Mouse (Mus musculus) embryonic facial prominence, embryonic 14.5 days (tissue): ENCODE measurements at regions not wholly inside any gene's neighbourhood (a gene's known extent, or its start where the extent isn't known, plus 50 kb on each side); places are given as distances from the start of the nearest gene placed in this dataset.
"Not testable (repeated sequence)": the region's sequence is repeated elsewhere in the genome, so short reads cannot be mapped to it uniquely, and the experiment has no call there.

Source experiments
- ATAC-seq: fragments of 200-750 bp; cut with Nextera tagmentation; 2 replicates; pipeline ENCODE4 v1.8.0; 2017; ENCODE audit warnings: low read depth, moderate number of reproducible peaks, moderate TSS enrichment
- DNase-seq: peaks from one replicate; pipeline ENCODE4 v3.0.0-alpha.2; 2015; ENCODE audit warnings: low spot score
- H3K27ac ChIP-seq: fragments of 300-500 bp; sonication (generic); replicated peaks from 2 replicates; pipeline ENCODE4 v1.5.1; 2014; ENCODE audit warnings: low read depth, mild to moderate bottlenecking, low read length, moderate library complexity
- H3K27me3 ChIP-seq: fragments of 300-500 bp; sonication (generic); replicated peaks from 2 replicates; pipeline ENCODE4 v1.6.1; 2014; ENCODE audit warnings: low read length; ENCODE audit not compliant: control insufficient read depth, insufficient read depth
- H3K36me3 ChIP-seq: fragments of 300-500 bp; sonication (generic); 2 replicates; pipeline ENCODE4 v1.6.1; 2014; ENCODE audit warnings: low read length, mixed read lengths; ENCODE audit not compliant: control insufficient read depth, insufficient read depth
- H3K4me1 ChIP-seq: fragments of 300-500 bp; sonication (generic); 2 replicates; pipeline ENCODE4 v1.6.1; 2014; ENCODE audit warnings: antibody characterized with exemption, low read length; ENCODE audit not compliant: control insufficient read depth, insufficient read depth
- H3K4me2 ChIP-seq: fragments of 300-500 bp; sonication (generic); 2 replicates; pipeline ENCODE4 v1.6.1; 2014; ENCODE audit warnings: low read depth, mild to moderate bottlenecking, low read length, moderate library complexity, mixed read lengths
- H3K4me3 ChIP-seq: fragments of 300-500 bp; sonication (generic); 2 replicates; pipeline ENCODE4 v1.5.1; 2014; ENCODE audit warnings: low read depth, mild to moderate bottlenecking, low read length
- H3K9ac ChIP-seq: fragments of 300-500 bp; sonication (generic); 2 replicates; pipeline ENCODE4 v1.6.1; 2014; ENCODE audit warnings: low read depth, mild to moderate bottlenecking, low read length, moderate library complexity, mixed read lengths
- H3K9me3 ChIP-seq: fragments of 300-500 bp; sonication (generic); 2 replicates; pipeline ENCODE4 v1.6.1; 2016; ENCODE audit warnings: low read length; ENCODE audit not compliant: control insufficient read depth
- WGBS: fragments of 180-500 bp; shearing (Covaris S2); extraction: QIAGEN DNeasy Blood & Tissue Kit; methylation state at CpG from one replicate; pipeline ENCODE4 v1.1.7; 2014; 5-methylcytosine and 5-hydroxymethylcytosine counted together

DNA sequence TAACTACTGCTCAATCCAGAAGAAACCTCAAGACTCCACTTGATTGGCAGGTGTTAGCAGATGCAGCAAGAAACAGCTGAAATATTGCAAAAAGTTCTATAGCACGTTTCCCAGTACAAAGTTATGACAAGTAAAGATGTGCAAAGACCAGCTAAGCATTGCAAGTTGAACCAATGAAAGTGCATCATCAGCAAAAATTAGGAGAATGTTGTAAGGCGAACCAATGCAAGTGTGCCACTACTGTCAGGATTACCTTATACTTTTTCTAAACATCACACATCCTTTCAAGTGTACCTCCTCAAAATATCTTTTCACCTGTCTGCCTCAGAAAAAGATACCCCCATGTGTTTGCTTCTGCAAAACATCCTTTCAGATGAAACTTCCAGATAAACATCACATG lies 244.7 kb downstream of the Slco6d1 start:
- no peak overlapping the region for H3K9ac ChIP-seq
- no peak overlapping the region for H3K4me2 ChIP-seq
- H3K27ac ChIP-seq: no peak overlapping the region
- no peaks in the 10 kb centered on the region for H3K9me3 ChIP-seq
- no peak for ATAC-seq
- no peaks in the 10 kb centered on the region for H3K36me3 ChIP-seq
- no peak overlapping the region for H3K4me3 ChIP-seq
- no peaks in the 10 kb centered on the region for H3K27me3 ChIP-seq
- DNase-seq: no peak
- WGBS: 71% methylated on average over 2 of the region's 2 CpGs
- no peaks in the 10 kb centered on the region for H3K4me1 ChIP-seq

DNA sequence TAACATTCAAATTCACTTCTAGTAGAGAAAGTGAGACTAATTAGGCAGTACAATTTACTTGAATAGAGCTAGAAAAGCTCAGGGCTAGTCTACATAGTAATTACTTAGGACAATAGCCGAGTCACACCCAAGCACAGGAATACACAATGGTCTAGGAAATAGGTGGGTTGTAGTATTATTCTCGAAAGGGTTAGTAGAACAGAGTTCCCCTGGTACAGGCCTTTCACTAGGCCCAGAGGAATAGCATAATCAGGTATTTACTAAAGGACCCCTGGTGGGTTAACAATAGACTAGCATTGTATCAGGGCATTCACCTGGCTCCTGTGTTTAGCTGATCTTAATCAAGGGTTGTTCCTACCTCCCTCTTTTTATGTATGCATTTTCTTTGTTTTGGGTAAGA lies 246.5 kb downstream of the Slco6d1 start:
- H3K9ac ChIP-seq, H3K27ac ChIP-seq, H3K4me2 ChIP-seq, H3K4me1 ChIP-seq, H3K4me3 ChIP-seq, H3K27me3 ChIP-seq, H3K36me3 ChIP-seq, ATAC-seq, H3K9me3 ChIP-seq, DNase-seq: not testable (repeated sequence)
- WGBS: 69% methylated on average over 2 of the region's 2 CpGs

DNA sequence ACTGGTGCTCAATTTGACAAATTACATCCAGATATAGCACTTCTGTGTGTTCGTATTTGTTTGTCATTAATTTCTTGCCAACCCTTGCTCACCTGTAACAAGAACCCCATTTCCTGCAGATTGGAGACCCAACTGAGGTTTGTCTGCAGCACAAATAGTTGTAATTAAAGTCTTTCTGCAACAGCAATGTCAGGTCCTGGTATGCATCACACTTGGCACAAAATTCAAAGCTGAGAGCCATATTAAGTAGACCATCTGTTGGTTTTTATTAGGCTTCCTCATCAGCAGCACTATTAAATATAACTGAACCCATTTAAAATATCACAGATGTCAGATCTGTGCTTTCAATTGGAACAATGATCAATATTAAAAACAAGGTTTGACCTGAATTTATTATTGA lies 247.0 kb downstream of the Slco6d1 start:
- H3K9ac ChIP-seq: no peak overlapping the region
- no peak overlapping the region for H3K27ac ChIP-seq
- 68% methylated on average over 1 of the region's 1 CpGs for WGBS
- ATAC-seq (no peak), DNase-seq (peak; percentile 0)
- no peaks in the 10 kb centered on the region for H3K9me3 ChIP-seq
- H3K36me3 ChIP-seq: no peaks in the 10 kb centered on the region
- no peaks in the 10 kb centered on the region for H3K27me3 ChIP-seq
- H3K4me2 ChIP-seq: no peak overlapping the region
- no peaks in the 10 kb centered on the region for H3K4me1 ChIP-seq
- no peak overlapping the region for H3K4me3 ChIP-seq

DNA sequence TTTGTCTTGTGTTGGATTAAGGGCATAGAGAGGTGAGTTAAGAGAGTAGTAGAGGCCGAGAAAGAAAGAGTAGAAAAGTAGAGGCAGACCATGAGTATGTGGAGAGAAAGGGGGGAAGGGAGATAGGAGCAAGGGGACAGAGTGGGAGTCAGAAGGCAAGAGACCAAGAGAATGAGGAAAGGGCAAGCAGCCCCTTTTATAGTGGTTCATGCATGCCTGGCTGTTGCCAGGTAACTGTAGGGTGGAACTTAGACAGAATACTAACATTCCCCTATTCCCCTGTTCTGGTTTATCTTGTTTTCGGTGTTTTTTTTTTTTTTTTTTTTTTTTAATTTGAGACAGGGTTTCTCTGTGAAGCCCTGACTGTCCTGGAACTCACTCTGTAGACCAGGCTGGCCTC lies 247.7 kb downstream of the Slco6d1 start:
- no peak overlapping the region for H3K27ac ChIP-seq
- no peaks in the 10 kb centered on the region for H3K36me3 ChIP-seq
- no peak overlapping the region for H3K4me3 ChIP-seq
- H3K4me2 ChIP-seq: no peak overlapping the region
- H3K27me3 ChIP-seq: no peaks in the 10 kb centered on the region
- no peak overlapping the region for H3K9ac ChIP-seq
- H3K9me3 ChIP-seq: no peaks in the 10 kb centered on the region
- 66% methylated on average over 2 of the region's 2 CpGs for WGBS
- no peak for ATAC-seq
- H3K4me1 ChIP-seq: no peaks in the 10 kb centered on the region
- no peak for DNase-seq

DNA sequence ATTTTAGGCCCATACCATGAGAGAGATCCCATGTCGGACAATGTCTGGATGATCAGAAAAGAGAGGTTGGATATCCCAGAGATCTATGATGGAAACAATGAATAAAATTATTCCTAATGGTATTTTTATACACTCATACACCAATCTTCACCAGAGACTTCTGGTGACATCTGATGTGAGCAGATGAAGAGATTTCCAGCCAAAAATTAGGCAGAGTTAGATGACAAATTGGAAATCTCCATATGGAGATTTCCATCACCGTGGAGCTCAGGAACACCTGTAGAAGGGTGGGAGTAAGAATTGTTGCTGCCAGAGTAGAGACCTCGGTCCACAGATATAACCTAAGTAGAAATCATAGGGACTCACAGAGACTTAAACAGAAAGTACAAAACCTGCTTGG lies 257.8 kb downstream of the Slco6d1 start:
- no peak overlapping the region for H3K27ac ChIP-seq
- H3K9ac ChIP-seq: no peak overlapping the region
- 83% methylated on average over 3 of the region's 3 CpGs for WGBS
- no peaks in the 10 kb centered on the region for H3K4me1 ChIP-seq
- H3K9me3 ChIP-seq: no peaks in the 10 kb centered on the region
- no peaks in the 10 kb centered on the region for H3K36me3 ChIP-seq
- DNase-seq: no peak
- no peak overlapping the region for H3K4me2 ChIP-seq
- ATAC-seq: no peak
- no peaks in the 10 kb centered on the region for H3K27me3 ChIP-seq
- no peak overlapping the region for H3K4me3 ChIP-seq

DNA sequence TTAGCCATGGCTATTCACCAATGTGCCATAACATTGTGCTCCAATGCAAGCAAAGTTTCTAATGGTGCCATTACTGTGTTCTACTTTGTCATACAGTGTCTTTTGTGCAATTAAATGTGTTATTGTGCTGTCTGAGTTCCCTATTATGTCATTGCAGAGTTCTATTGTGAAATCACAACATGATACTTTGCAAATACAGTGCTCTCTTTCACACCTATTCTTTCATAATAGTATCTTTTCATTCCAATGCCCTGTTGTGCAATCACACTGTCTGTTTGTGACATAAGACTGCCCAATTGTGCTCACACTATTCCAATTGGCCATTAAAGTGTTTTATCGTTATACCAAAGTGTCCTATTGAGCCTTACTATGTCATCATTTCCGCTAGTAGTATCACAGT lies 292.9 kb downstream of the Slco6d1 start:
- no peaks in the 10 kb centered on the region for H3K4me1 ChIP-seq
- no peaks in the 10 kb centered on the region for H3K27me3 ChIP-seq
- no peak overlapping the region for H3K9ac ChIP-seq
- H3K4me3 ChIP-seq: no peak overlapping the region
- H3K9me3 ChIP-seq: no peaks in the 10 kb centered on the region
- ATAC-seq (no peak), DNase-seq (no peak)
- H3K4me2 ChIP-seq: no peak overlapping the region
- H3K27ac ChIP-seq: no peak overlapping the region
- no peaks in the 10 kb centered on the region for H3K36me3 ChIP-seq
- 80% methylated on average over 2 of the region's 2 CpGs for WGBS

DNA sequence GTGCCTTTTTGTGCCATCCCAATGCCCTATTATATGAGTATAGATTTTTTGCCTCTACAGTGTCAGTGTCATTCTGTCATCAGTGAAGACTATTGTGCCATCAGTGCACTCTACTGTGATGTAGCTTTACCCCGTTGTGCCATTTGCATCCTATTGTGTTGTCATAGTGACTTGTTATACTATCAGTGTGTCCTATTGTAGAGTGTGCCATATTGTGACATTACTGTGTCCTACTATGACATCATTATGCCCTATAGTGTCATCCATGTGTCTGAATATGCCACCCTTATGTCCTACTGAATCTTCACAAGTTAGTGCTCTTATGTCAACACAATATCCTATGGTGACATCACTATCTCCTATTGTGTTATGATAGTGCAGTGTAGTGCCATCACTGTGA lies 293.4 kb downstream of the Slco6d1 start:
- Histone ChIP-seq H3K4me3 (no peak overlapping the region), H3K27me3 (no peaks in the 10 kb centered on the region), H3K9me3 (no peaks in the 10 kb centered on the region), H3K36me3 (no peaks in the 10 kb centered on the region), H3K27ac (no peak overlapping the region), H3K4me2 (no peak overlapping the region), H3K4me1 (no peaks in the 10 kb centered on the region), H3K9ac (no peak overlapping the region)
- ATAC-seq: no peak
- DNase-seq: no peak
- 78% methylated on average over 1 of the region's 1 CpGs for WGBS

DNA sequence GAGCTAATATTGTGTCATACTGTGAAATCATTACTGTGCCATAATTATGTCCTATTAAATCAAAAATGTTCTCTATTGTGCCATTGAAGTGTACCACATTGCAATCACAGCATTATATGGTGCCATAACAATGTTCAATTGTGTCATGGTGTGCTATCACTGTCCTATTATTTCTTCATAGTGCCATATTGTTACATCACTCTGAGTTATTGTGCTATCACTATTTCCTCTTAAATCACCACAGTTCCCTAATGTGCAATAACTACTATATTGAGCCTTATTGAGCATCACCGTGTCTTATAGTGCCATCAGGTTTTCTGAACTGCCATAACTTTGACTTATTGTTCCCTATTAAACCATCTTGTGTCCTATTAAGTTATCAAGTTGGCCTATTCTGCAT lies 299.7 kb downstream of the Slco6d1 start:
- no peak for ATAC-seq
- no peaks in the 10 kb centered on the region for H3K27me3 ChIP-seq
- no peaks in the 10 kb centered on the region for H3K4me1 ChIP-seq
- H3K4me3 ChIP-seq: no peak overlapping the region
- H3K4me2 ChIP-seq: no peak overlapping the region
- H3K36me3 ChIP-seq: no peaks in the 10 kb centered on the region
- 77% methylated on average over 1 of the region's 1 CpGs for WGBS
- H3K27ac ChIP-seq: no peak overlapping the region
- no peak for DNase-seq
- no peak overlapping the region for H3K9ac ChIP-seq
- no peaks in the 10 kb centered on the region for H3K9me3 ChIP-seq

DNA sequence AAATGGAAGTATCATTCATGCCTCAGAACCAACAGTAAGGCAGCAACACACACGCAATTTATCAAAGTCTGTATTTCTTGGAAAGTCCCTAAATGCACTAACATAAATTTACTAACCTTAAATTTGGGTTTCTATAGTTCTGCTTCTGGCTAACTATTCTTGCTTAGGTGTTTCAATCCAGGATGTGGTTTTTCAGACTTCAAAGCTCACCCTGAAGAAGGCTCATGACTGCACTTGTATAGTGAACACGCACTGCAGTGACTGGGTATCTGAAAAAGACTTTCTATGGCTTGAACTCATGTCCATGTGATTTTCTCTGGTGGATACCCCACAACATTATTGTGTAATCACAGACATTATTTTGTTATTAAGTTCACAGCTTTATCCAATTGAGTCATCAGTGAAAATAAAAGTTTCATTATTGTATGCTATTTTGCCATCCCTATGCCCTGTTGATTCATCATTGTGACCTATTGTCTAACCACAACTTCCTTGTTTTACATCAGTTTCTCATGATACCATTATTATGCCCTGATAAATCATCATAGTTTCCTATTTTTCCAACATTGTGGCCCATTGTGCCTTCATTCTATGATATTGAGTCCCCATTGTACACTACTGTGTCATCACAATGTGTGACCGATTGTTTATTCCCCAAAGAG lies 306.6 kb downstream of the Slco6d1 start:
- H3K27me3 ChIP-seq: no peaks in the 10 kb centered on the region
- no peak overlapping the region for H3K4me2 ChIP-seq
- H3K4me3 ChIP-seq: no peak overlapping the region
- H3K36me3 ChIP-seq: no peaks in the 10 kb centered on the region
- ATAC-seq: no peak
- H3K27ac ChIP-seq: no peak overlapping the region
- no peaks in the 10 kb centered on the region for H3K4me1 ChIP-seq
- WGBS: 87% methylated on average over 3 of the region's 3 CpGs
- no peak overlapping the region for H3K9ac ChIP-seq
- H3K9me3 ChIP-seq: no peaks in the 10 kb centered on the region
- no peak for DNase-seq
